Mouse (Mus musculus) bone marrow macrophage, adult 2 months (primary cell): ENCODE measurements around the gene Mef2b. TPM values are rescaled to one million over a fixed set of nuclear protein-coding genes. Genes with fewer than 3 reads are reported as not detected.
A peak's percentile ranks its signal among the peaks of the same experiment; 100 is the strongest.
"Not testable (repeated sequence)": the region's sequence is repeated elsewhere in the genome, so short reads cannot be mapped to it uniquely, and the experiment has no call there.

Source experiments
- H3K27ac ChIP-seq: 2 replicates; pipeline ENCODE4 v1.5.1; 2012; ENCODE audit warnings: low read depth, low read length; ENCODE audit not compliant: insufficient read depth
- H3K4me1 ChIP-seq: 2 replicates; pipeline ENCODE4 v1.6.1; 2012; ENCODE audit warnings: low read length; ENCODE audit not compliant: control insufficient read depth, insufficient read depth
- H3K4me3 ChIP-seq: 2 replicates; pipeline ENCODE4 v1.5.1; 2012; ENCODE audit warnings: mild to moderate bottlenecking, low read length, moderate library complexity; ENCODE audit not compliant: insufficient read depth
- CTCF ChIP-seq: IDR thresholded peaks from 2 replicates; pipeline ENCODE4 v1.5.1; 2012; ENCODE audit warnings: low read depth, mild to moderate bottlenecking, low read length, moderate library complexity
- POLR2A ChIP-seq: IDR thresholded peaks from 2 replicates; pipeline ENCODE4 v1.6.1; 2012; ENCODE audit warnings: mild to moderate bottlenecking, low read depth, low read length, borderline replicate concordance
- polyA plus RNA-seq: library from polyadenylated mRNA; stranded (reverse); fragments of >200 nt; gene quantifications from 2 replicates; pipeline ENCODE4 v1.2.4, GENCODE M21; 2012; ENCODE audit not compliant: missing spikeins, insufficient read depth, insufficient read length

Mef2b gene
- polyA plus RNA-seq, 1 experiment, result not detected

DNA sequence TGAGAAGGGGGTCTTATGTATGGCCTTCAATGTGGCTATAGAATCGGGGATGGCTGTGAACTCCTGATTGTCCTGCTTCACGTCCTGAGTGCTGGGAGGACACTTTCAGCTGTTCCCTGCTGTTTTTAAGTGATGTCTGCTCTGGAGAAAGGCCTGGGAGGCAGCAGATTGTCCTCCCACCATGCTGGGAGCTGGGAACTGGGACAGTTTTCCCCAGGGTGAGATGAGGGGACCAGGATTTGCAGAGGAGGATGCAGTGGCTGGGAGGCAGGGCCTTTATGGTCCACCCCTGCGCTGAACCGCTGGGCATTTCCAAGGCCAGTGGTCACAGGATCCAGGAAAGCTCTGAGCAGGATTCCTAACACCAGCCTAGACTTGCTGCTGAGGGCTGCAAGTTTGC is 63.6 kb downstream of the Mef2b start:
- H3K27ac ChIP-seq, result no peak overlapping the region
- TF ChIP-seq CTCF, result no peak
- no peak for TF ChIP-seq POLR2A
- H3K4me3 ChIP-seq, result no peak overlapping the region
- H3K4me1 ChIP-seq, result no peaks in the 10 kb centered on the region

DNA sequence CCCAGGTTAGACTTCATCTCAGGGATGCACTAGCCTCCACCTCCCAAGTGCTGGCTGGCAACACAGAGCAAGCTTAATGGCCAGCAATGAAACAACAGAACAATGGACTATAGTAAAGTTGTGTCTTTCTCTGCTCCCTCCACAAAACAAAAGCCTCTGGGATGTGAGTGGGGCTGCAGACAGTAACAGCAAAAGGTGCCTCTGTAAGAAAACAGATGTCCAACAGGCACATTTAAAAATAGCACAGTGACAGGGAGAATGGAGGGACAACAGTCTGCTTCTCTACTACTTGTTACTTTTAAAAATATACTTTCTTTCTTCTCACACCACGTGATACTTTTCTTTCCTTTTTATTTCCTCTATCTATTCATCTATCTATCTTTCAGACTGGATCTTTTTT is 65.2 kb downstream of the Mef2b start:
- Histone ChIP-seq H3K27ac (no peak overlapping the region), H3K4me3 (no peak overlapping the region), H3K4me1 (no peaks in the 10 kb centered on the region)
- TF ChIP-seq CTCF (no peak), POLR2A (no peak)

DNA sequence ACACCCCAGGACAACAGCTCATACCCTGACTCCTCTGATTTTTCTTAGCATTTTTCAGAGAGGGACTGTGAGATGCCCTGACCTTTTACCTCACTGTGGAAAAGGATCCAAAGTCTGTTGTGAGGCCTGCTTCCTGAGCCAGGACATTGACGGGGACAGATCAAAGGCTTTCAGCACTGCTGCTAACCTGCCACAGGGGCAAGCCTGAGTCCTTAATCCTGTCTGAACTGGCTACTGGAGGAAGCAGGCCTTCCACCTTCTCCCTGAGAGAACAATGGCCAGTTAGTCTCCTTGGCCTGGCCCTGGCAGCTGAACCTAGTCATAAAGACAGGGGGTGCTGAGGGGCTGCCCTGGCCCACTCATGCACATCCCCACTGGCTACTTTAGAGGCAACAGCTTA is 68.6 kb downstream of the Mef2b start:
- no peak for TF ChIP-seq CTCF
- TF ChIP-seq POLR2A, result no peak
- H3K4me1 ChIP-seq, result peaks cover under 1% of the 10 kb centered on the region; the same call in 1 of the 2 replicates
- H3K4me3 ChIP-seq, result no peak overlapping the region
- no peak overlapping the region for H3K27ac ChIP-seq

DNA sequence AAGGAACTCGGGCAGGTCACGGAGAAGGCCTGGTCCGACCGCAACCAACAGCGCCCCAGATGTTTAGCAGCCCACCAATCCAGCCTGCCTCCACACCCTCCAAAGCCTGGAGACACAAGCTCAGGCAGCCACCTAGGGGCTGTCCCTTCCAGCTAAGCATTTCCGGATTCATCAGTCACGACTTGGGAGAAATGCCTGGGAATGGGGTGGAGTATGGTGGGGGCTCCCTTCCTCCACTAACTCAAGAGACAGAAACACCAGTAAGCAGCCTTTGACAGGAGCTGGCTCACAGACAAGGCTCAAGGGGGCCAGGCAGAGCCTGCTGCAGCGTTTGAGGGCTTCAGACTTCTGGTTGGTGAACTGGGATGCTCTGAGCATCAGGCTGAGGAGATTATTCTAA is 71.0 kb downstream of the Mef2b start:
- H3K27ac ChIP-seq, result no peak overlapping the region

DNA sequence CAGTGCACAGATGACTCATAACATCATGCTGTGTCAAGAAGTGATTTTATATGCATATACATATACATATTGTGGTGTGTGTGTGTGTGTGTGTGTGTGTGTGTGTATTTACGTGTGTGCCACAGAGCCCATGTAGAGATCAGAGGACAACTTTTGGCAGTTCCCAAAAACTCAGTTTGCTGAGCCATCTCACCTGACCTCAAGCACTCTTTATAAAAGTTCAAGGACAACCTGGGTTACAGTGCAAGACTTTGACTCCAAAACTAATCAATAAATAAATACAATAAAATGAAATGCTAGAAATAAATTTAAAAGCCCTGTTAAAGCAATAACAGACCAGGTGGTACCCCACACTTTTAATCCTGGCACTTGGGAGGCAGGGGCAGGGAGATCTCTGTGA is 71.8 kb downstream of the Mef2b start:
- Histone ChIP-seq H3K4me3 (peak overlapping the region; percentile 71), H3K27ac (no peak overlapping the region), H3K4me1 (peaks cover 5% of the 10 kb centered on the region)
- TF ChIP-seq CTCF (no peak), POLR2A (no peak)

More for the DNA sequence above, 71.0 kb downstream of the Mef2b start:
- TF ChIP-seq POLR2A (no peak), CTCF (no peak)
- no peak overlapping the region for H3K4me3 ChIP-seq
- H3K4me1 ChIP-seq, result peaks cover 5% of the 10 kb centered on the region

DNA sequence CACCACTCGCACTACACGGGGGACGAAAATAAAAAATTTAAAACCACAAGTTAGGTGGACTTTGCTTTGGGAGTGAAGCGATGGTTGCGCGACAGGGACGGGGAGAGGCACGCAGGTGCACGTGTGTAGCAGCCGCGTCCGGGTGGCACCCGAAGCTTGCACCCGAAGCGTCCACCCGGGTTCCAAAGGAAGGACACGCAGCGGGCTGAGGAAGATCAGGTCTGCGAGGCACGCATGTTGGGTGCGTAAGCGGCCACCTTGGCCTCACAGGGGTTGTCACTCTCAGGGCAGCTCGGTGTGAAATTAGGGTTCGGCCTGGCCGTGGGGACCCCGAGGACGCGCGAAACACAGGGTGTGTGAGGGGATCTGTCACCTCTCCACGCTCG is 72.2 kb downstream of the Mef2b start:
- Histone ChIP-seq H3K4me3 (peak overlapping the region; percentile 71), H3K27ac (no peak overlapping the region), H3K4me1 (peaks cover 5% of the 10 kb centered on the region)
- TF ChIP-seq POLR2A (no peak), CTCF (no peak)

DNA sequence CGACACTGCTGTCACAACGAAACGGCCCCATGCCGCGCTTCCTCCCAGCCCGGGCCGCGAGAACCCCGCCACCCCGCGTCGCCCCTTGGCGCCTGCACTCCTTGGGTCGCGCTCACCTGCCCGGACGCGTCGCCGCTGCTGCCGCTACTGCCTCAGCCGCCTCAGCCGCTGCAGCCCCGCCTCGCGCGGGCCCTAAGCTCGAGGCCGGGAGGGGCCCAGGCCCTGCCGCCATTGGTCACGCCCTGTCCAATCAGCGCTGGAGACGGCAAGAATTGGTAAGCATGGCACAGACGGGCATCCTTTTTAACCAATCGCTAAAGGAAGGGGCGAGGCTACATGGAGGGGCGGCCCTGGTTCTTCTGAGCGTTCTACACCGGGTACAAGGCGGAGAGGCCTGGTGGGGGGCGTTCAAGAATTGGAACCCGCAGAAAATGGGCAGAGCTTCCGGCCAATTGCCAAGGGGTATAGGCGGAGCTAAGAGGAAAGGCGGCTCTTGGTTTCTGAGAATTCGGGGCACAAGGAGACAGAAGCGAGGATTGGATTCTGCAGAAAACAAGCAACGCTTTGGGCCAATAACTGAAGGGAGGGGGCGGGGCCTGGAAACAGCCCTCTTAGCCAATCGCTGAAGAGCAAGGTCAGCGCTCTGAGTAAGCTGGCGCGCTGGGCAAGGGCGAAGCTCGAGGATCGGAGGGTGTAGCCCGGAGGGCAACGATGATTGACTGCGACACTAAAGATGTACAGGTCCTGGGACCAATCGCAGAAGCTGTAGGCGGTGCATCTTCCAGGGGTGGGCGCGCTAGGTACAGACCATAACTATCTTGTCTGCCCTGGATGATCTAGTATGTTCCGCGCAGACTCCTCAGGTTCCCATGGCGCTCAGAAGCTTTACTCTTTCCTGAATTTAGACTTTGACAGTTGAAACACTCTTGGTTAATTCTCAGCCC is 72.9 kb downstream of the Mef2b start, which contains the start of gene Slc25a42:
Gene Slc25a42 (minus strand): TSS at position 194 of the 944 bp plus-strand sequence.
- H3K4me3 ChIP-seq, result peak within 1 kb of the TSS; percentile 71
- peak within 1 kb of the TSS; percentile 38 for H3K27ac ChIP-seq
- peaks cover 5% of the 10 kb centered on the region for H3K4me1 ChIP-seq
- TF ChIP-seq POLR2A, result no peak
- TF ChIP-seq CTCF, result no peak

DNA sequence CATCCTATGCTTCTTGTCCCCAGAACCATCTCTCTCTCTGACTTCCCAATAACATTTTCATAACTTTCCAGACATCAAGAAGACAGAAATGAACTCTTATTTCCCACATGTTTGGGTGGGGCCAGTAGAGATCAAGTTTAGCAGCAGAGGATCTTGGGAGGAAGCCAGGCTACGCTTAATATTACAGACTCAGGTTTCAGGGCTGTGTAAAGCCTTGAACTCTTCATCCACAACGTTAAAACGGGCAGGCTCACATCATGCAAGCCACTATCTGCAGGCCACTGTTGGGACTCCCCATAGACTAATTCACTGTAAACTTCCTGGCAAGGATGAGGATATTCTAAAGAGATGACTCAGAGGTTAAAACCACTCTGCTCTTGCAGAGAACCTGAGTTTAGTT is 74.9 kb downstream of the Mef2b start:
- no peak overlapping the region for H3K27ac ChIP-seq
- TF ChIP-seq CTCF (no peak), POLR2A (no peak)
- H3K4me1 ChIP-seq, result peaks cover 5% of the 10 kb centered on the region
- H3K4me3 ChIP-seq, result no peak overlapping the region

DNA sequence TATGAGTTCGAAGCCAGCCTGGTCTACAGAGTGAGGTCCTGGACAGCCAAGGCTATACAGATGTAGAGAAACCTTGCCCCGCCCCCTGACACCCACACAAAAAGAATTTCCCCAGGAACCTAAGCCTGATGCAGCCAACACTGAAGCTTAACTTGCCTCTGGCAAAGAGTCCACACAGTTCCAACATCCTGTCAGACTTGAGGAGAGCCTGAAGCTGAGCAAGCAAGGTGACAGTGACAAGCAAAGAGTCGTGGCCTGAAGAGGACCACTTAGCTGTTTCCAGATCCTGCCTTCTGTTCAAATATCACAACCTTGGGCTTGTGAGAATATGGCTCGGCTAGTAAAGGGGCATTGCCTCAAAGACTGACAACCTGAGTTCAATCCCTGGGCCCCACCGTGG is 75.6 kb downstream of the Mef2b start:
- Histone ChIP-seq H3K27ac (no peak overlapping the region), H3K4me1 (peaks cover 5% of the 10 kb centered on the region), H3K4me3 (no peak overlapping the region)
- TF ChIP-seq CTCF (no peak), POLR2A (no peak)

DNA sequence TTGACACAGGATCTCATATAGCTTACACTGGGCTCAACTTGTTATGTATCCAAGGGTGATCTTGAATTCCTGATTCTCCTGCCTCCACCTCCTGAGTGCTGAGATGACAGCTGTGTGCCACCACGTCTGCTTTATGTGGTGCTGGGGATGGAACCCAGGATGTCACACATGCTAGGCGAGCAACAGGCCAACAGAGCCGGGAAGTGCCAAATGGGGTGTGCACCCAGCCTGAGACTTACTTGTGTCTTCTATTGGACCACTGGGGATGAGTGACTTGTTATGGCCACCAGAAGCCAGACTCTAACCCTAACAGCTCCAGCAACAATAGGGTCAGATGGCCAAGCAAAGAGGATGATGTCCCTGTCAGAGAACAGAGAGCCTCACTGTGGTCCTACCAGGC is 76.7 kb downstream of the Mef2b start:
- H3K27ac ChIP-seq, H3K4me3 ChIP-seq, H3K4me1 ChIP-seq: not testable (repeated sequence)

DNA sequence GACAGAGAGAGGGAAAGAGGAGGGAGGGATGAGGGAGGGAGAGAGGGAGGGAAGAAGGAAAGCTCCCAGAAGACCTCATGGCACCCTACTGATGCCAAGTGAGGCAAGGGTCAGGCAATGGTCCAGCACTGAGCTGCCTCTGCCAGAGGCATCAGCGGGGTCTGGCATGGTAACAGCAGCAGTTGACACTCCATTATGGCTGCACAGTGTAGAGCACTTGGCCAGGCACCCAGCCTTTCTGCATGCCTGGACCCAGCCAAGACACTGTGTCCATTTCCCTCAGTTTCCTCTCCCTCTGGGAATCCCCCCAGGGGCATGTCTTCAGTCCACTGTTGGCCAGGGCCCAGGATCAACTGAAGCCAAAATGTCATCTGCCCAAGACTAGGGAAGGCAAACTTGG is 77.1 kb downstream of the Mef2b start:
- H3K4me1 ChIP-seq, result peaks cover 5% of the 10 kb centered on the region
- TF ChIP-seq POLR2A, result no peak
- no peak for TF ChIP-seq CTCF
- H3K4me3 ChIP-seq, result no peak overlapping the region
- no peak overlapping the region for H3K27ac ChIP-seq

Other genes starting within 250 kb of the Mef2b start
- gene Tssk6, start 237.5 kb upstream of the Mef2b start, polyA plus RNA-seq, result 0.60 TPM in 1 of 2 replicates, not detected in the other
- gene Ndufa13, start 237.2 kb upstream of the Mef2b start, polyA plus RNA-seq, result 86.8 and 90.6 TPM in 2 replicates
- gene Yjefn3, start 237.0 kb upstream of the Mef2b start, polyA plus RNA-seq, result not detected in 2 replicates
- gene Gatad2a, start 143.3 kb upstream of the Mef2b start, polyA plus RNA-seq, result 36.5 and 36.9 TPM in 2 replicates
- 47.2 and 51.1 TPM in 2 replicates for gene Mau2, start 97.0 kb upstream of the Mef2b start, polyA plus RNA-seq
- 23.4 and 25.5 TPM in 2 replicates for gene Sugp1, start 96.9 kb upstream of the Mef2b start, polyA plus RNA-seq
- not detected in 2 replicates for gene Tm6sf2, start 66.8 kb upstream of the Mef2b start, polyA plus RNA-seq
- not detected in 2 replicates for gene Hapln4, start 56.3 kb upstream of the Mef2b start, polyA plus RNA-seq
- not detected in 2 replicates for gene Ncan, start 18.8 kb upstream of the Mef2b start, polyA plus RNA-seq
- 21.2 and 21.9 TPM in 2 replicates for gene Nr2c2ap, start 8.4 kb upstream of the Mef2b start, polyA plus RNA-seq
- gene Rfxank, start 557 bp upstream of the Mef2b start, polyA plus RNA-seq, result 13.5 and 15.8 TPM in 2 replicates
- 43.3 and 51.9 TPM in 2 replicates for gene Borcs8, start 212 bp upstream of the Mef2b start, polyA plus RNA-seq
- gene Tmem161a, start 32.6 kb downstream of the Mef2b start, polyA plus RNA-seq, result 27.5 and 28.1 TPM in 2 replicates
- gene Slc25a42, start 72.6 kb downstream of the Mef2b start, polyA plus RNA-seq, result 2.9 and 3.8 TPM in 2 replicates
- gene Sugp2, start 94.5 kb downstream of the Mef2b start, polyA plus RNA-seq, result 24.3 and 26.5 TPM in 2 replicates
- 5.0 and 6.6 TPM in 2 replicates for gene Armc6, start 94.8 kb downstream of the Mef2b start, polyA plus RNA-seq
- 27.4 and 29.3 TPM in 2 replicates for gene Homer3, start 143.1 kb downstream of the Mef2b start, polyA plus RNA-seq
- gene Ddx49, start 162.8 kb downstream of the Mef2b start, polyA plus RNA-seq, result 23.9 and 24.3 TPM in 2 replicates
- 119 and 139 TPM in 2 replicates for gene Cope, start 162.8 kb downstream of the Mef2b start, polyA plus RNA-seq
- not detected in 2 replicates for gene Cers1, start 176.1 kb downstream of the Mef2b start, polyA plus RNA-seq
- not detected in 2 replicates for gene Gdf1, start 190.1 kb downstream of the Mef2b start, polyA plus RNA-seq
- gene Upf1, start 213.6 kb downstream of the Mef2b start, polyA plus RNA-seq, result 30.6 and 31.6 TPM in 2 replicates
- 1.1 and 1.2 TPM in 2 replicates for gene Comp, start 233.8 kb downstream of the Mef2b start, polyA plus RNA-seq